Mouse (Mus musculus) embryonic facial prominence, embryonic 10.5 days (tissue): ENCODE data around the gene Phc2. TPM values are rescaled to one million over a fixed set of nuclear protein-coding genes. Genes with fewer than 3 reads are reported as not detected.
"Not testable (repeated sequence)": the region's sequence is repeated elsewhere in the genome, so short reads cannot be mapped to it uniquely, and the experiment has no call there.

ENCODE experiments used
- DNase-seq: peaks from one replicate; pipeline ENCODE4 v3.0.0-alpha.2; 2017; ENCODE audit warnings: low spot score
- H3K27ac ChIP-seq: fragments of 300-500 bp; sonication (generic); replicated peaks from 2 replicates; pipeline ENCODE4 v1.5.1; 2016; ENCODE audit warnings: mild to moderate bottlenecking
- H3K27me3 ChIP-seq: fragments of 300-500 bp; sonication (generic); replicated peaks from 2 replicates; pipeline ENCODE4 v1.6.1; 2016; ENCODE audit warnings: low read depth, mild to moderate bottlenecking; ENCODE audit not compliant: poor library complexity, severe bottlenecking
- H3K36me3 ChIP-seq: fragments of 300-500 bp; sonication (generic); replicated peaks from 2 replicates; pipeline ENCODE4 v1.6.1; 2016; ENCODE audit warnings: mild to moderate bottlenecking, moderate library complexity
- H3K4me1 ChIP-seq: fragments of 300-500 bp; sonication (generic); 2 replicates; pipeline ENCODE4 v1.6.1; 2016
- H3K4me3 ChIP-seq: fragments of 300-500 bp; sonication (generic); 2 replicates; pipeline ENCODE4 v1.5.1; 2016; ENCODE audit warnings: mild to moderate bottlenecking, moderate library complexity
- H3K9me3 ChIP-seq: fragments of 300-500 bp; sonication (generic); 2 replicates; pipeline ENCODE4 v1.6.1; 2016; ENCODE audit warnings: mild to moderate bottlenecking
- WGBS: fragments of 180-500 bp; shearing (Covaris S2); methylation state at CpG from one replicate; pipeline ENCODE4 v1.1.7; 2016; 5-methylcytosine and 5-hydroxymethylcytosine counted together
- polyA plus RNA-seq: library from polyadenylated mRNA; unstranded; fragments of >200 nt; fragmentation: Nextera tagmentation; extraction: Ambion mirVana; gene quantifications from 2 replicates; pipeline ENCODE4 v1.2.1, GENCODE M21; 2016

Phc2 gene
- polyA plus RNA-seq: 69.5 and 84.4 TPM in 2 replicates

DNA sequence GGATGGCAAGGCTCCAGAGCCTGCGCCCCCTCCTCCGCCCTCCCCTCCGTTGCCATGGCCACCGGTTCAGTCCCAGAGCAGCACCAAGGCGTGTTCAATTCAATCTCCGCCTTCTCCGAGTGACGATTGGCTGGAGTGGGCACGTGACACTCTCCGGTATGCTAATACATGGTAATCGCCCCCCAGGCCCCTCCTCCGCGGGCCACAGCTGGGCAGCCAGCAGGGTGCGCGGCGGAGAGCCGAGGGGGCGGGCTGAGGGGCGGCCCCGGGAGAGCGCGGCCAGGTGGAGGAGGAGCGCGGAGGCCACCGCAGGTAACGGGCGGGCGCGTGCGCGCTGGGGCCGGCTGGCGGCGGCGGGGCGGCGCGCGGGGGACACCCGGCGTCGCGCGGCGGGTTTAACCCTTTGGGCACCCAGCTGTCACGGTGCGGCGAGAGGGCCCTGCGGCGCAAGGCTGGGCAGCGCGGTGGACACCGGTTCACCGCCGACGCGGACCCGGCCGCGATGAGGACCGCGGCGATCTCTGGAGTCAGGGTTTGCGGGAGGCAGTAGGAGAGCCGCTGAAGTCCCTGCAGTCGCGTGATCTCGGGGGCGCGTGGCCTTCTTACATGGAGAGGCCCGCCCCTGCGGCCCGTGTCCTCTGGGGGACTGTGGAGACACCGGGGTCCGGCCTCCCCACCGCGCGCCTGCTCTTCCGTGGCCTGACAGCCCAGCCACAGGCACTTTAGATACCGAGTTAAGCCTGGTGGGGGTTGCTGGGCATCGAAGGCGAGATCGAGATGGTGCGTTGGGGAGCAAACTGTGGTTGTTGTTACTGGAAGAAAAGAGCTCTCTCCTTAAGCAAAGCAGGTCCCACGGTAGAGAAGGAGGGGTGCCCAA is at the start of gene Phc2:
Gene Phc2 (plus strand): TSS at position 198 of the 877 bp plus-strand sequence.
- no peaks in the 10 kb centered on the region for H3K36me3 ChIP-seq
- WGBS: under 1% methylated on average over 85 of the region's 85 CpGs
- peak within 1 kb of the TSS; percentile 82 for H3K27ac ChIP-seq
- no peaks in the 10 kb centered on the region for H3K9me3 ChIP-seq
- H3K4me1 ChIP-seq: peaks cover 58% of the 10 kb centered on the region
- peak within 1 kb of the TSS; percentile 78 for H3K4me3 ChIP-seq
- peaks cover 31% of the 10 kb centered on the region for H3K27me3 ChIP-seq
- DNase-seq: peak; percentile 98

DNA sequence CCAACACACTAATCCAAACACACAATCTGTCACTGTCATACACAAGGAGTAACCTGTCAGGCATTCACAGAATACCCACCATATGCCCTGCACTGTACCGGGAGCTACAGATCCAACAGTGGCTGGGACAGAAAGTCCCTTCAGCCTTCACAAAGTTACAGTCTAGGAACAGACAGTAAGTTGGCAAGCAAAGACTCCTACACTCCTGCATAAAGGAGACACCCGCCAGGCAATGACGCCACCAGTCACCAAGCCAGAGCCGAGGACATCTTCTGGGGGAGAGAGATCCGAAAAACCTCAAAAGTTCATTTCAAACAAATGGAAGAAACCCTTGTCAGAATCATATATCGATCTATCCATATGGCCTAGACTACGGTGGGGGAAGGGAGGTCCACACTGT is 47.9 kb upstream of the Phc2 start:
- Histone ChIP-seq H3K36me3 (peaks cover 50% of the 10 kb centered on the region), H3K27ac (no peak overlapping the region), H3K27me3 (no peaks in the 10 kb centered on the region), H3K4me3 (no peak overlapping the region), H3K4me1 (peaks cover 19% of the 10 kb centered on the region), H3K9me3 (no peaks in the 10 kb centered on the region)
- WGBS: 96% methylated on average over 7 of the region's 7 CpGs
- no peak for DNase-seq

DNA sequence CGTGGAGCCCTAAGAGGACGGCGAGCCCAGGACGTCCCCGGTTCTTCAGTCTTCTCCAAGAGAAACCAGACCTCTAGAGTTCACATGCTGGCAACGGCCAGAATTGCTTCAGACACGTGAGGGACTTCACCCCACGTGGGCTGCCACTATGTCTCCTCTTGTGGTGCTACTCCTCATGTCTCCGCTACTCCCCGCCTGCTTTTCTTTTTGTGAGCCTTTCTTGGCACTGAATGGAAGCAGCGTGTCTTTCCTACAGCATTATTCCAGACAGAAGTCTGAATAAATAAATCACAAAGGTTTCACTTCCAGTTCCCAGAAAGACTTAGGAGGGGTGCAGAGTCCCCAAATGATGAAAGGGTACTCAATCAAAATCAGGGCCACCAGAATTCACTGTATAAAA is 46.8 kb upstream of the Phc2 start:
- DNase-seq: no peak
- WGBS: 90% methylated on average over 11 of the region's 11 CpGs
- Histone ChIP-seq H3K27me3 (no peaks in the 10 kb centered on the region), H3K4me1 (peaks cover 19% of the 10 kb centered on the region), H3K4me3 (no peak overlapping the region), H3K36me3 (peaks cover 40% of the 10 kb centered on the region), H3K9me3 (no peaks in the 10 kb centered on the region), H3K27ac (no peak overlapping the region)

DNA sequence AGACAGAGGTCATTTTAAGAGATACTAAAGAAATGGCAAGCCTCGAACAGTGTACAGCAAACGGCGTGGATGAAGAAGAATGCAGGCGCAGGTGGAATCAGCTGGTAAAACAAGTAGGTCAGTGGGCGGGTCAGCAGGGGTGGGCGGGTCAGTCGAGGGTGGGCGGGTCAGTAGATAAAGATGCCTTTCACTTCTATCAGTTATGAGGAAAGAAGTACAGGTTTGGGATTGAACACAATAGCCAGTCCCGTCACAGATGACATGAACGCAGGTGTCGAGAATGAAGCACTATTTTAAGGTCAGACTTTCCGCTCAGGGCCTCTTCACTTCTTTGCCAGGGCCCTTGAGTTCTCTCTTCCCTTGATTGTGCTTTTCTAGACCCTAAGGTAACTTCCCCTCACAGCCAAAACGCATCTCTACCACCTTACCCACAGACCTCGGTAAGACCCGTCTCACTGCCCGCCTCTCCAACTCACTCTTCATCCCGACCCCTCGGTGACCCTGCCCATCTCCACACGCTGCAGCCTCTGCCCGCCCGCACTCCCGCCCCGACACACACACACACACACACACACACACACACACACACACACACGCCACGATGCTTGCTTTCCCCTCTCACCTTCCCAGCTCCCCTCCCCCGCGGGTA is 45.1 kb upstream of the Phc2 start:
- DNase-seq: peak; percentile 23
- Histone ChIP-seq H3K4me3 (peak overlapping the region; percentile 82), H3K36me3 (peaks cover 22% of the 10 kb centered on the region), H3K4me1 (peaks cover 15% of the 10 kb centered on the region), H3K27me3 (0 out of 2 replicates have a peak, but pooled peaks cover 1% of the 10 kb centered on the region), H3K9me3 (no peaks in the 10 kb centered on the region), H3K27ac (peak overlapping the region; percentile 87)
- 11% methylated on average over 27 of the region's 27 CpGs for WGBS

DNA sequence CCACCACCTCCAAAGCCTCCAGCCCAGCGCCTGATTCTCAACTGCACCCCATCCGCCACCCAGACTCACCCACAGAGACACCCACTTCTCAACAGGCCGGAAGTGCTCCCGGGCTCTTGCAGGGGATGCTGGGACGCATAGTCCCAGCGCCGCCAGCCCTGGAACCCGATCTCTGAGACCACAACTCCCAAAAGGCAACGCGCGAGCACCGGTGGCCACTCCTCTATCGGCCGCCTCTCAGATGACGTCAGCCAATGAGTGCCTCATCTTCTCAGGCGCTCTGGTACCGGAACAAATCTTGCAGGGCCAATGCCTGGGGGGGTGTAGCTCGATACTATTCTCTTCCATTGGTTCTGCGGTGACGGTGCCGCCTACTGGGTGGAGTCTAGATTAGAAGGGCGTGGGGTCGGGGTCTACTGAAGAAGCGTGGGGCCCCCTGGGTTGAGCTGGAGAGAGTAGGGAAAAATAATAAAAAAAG is 44.5 kb upstream of the Phc2 start, which contains the start of gene Zscan20:
Gene Zscan20 (minus strand): TSS at position 174 of the 478 bp plus-strand sequence.
- DNase-seq: peak; percentile 98
- Histone ChIP-seq H3K27me3 (0 out of 2 replicates have a peak, but pooled peaks cover 4% of the 10 kb centered on the region), H3K4me1 (peaks cover 14% of the 10 kb centered on the region), H3K36me3 (peaks cover 17% of the 10 kb centered on the region), H3K9me3 (no peaks in the 10 kb centered on the region), H3K27ac (peak within 1 kb of the TSS; percentile 87), H3K4me3 (peak within 1 kb of the TSS; percentile 82)
- WGBS: under 1% methylated on average over 24 of the region's 24 CpGs

DNA sequence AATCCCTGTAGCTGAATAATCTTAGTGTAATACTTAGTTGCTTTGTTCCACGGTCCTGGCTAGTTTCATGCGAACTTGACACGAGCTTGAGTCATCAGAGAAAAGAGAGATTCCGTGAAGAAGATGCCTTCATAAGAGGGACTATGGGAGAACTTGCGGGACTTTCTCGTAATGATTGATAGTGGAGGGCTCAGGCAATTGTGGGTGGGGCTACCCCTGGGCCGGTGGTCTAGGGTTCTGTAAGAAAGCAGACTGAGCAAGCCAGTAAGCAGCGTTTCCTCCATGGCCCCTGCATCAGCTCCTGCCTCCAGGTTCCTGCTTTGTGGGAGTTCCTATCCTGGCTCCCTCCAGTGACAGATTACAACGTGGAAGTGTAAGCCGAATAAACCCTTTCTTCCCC is 43.8 kb upstream of the Phc2 start:
- H3K27ac ChIP-seq: peak overlapping the region; percentile 87
- WGBS: 36% methylated on average over 10 of the region's 10 CpGs
- H3K4me3 ChIP-seq: peak overlapping the region; percentile 82
- peaks cover 9% of the 10 kb centered on the region; the same call in 1 of the 2 replicates for H3K27me3 ChIP-seq
- DNase-seq: no peak
- H3K4me1 ChIP-seq: peaks cover 14% of the 10 kb centered on the region
- no peaks in the 10 kb centered on the region for H3K9me3 ChIP-seq
- peaks cover 13% of the 10 kb centered on the region for H3K36me3 ChIP-seq

DNA sequence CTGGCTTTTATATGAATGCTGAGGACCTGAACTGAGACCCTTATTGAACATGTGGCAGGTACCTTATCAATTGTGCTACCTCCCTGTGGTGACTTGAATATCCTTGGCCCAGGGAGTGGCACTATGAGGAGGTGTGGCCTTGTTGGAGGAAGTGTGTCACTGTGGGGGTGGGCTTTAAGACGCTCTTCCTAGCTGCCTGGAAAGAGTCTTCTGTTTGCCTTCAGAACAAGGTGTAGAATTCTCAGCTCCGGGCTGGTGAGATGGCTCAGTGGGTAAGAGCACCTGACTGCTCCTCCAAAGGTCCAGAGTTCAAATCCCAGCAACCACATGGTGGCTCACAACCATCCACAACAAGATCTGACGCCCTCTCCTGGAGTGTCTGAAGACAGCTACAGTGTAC is 42.8 kb upstream of the Phc2 start:
- not testable (repeated sequence) for H3K9me3 ChIP-seq, DNase-seq, H3K27ac ChIP-seq, H3K4me3 ChIP-seq
- Histone ChIP-seq H3K4me1 (peaks cover 14% of the 10 kb centered on the region), H3K27me3 (peaks cover 19% of the 10 kb centered on the region), H3K36me3 (peaks cover 12% of the 10 kb centered on the region)
- 82% methylated on average over 3 of the region's 3 CpGs for WGBS

DNA sequence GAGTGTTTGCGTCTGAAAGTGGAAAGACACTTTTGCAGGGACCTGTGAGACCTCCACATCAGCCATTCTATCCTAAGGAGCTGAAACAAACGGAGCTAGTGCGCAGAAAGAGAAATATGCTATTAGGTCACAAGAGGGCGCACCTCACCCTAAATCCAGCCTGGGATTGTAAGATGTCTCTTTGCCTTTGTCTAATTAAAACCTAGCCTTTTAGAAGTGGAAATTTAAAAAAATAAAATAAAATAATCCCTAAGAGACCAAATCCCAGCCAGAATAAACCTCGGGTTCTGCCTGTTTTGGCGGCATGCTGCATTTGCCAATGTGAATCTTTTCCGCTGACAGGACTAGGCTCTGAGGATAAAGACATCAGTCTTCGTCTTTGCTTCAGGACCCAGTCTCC is 41.2 kb upstream of the Phc2 start:
- Histone ChIP-seq H3K27ac (no peak overlapping the region), H3K36me3 (peaks cover 2% of the 10 kb centered on the region; the same call in 1 of the 2 replicates), H3K27me3 (peaks cover 35% of the 10 kb centered on the region), H3K9me3 (no peaks in the 10 kb centered on the region), H3K4me3 (no peak overlapping the region), H3K4me1 (peaks cover 29% of the 10 kb centered on the region)
- peak; percentile 69 for DNase-seq
- 25% methylated on average over 8 of the region's 8 CpGs for WGBS

DNA sequence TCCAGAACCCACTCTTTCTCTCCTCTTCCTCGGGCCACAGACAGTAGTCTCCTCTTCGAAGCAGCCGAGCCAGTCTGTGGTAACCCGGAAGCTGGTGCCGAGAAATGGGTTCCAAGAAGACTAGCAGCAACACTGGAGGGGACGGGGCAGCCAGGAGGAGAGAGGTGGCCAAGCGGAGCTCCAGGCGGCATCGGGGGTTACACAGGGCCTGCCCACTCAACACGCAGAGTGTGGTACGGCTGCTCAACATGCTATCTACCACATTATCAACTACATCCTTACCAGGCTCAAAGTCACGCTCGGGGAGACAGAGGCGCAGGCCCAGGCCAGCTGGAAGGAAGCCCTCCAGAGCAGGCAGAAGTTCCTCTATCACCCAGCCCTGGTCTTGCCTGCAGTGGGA is 38.7 kb upstream of the Phc2 start:
- Histone ChIP-seq H3K36me3 (no peaks in the 10 kb centered on the region), H3K4me3 (no peak overlapping the region), H3K27me3 (peaks cover 36% of the 10 kb centered on the region), H3K27ac (no peak overlapping the region), H3K4me1 (peaks cover 34% of the 10 kb centered on the region), H3K9me3 (no peaks in the 10 kb centered on the region)
- no peak for DNase-seq
- WGBS: 90% methylated on average over 14 of the region's 14 CpGs

DNA sequence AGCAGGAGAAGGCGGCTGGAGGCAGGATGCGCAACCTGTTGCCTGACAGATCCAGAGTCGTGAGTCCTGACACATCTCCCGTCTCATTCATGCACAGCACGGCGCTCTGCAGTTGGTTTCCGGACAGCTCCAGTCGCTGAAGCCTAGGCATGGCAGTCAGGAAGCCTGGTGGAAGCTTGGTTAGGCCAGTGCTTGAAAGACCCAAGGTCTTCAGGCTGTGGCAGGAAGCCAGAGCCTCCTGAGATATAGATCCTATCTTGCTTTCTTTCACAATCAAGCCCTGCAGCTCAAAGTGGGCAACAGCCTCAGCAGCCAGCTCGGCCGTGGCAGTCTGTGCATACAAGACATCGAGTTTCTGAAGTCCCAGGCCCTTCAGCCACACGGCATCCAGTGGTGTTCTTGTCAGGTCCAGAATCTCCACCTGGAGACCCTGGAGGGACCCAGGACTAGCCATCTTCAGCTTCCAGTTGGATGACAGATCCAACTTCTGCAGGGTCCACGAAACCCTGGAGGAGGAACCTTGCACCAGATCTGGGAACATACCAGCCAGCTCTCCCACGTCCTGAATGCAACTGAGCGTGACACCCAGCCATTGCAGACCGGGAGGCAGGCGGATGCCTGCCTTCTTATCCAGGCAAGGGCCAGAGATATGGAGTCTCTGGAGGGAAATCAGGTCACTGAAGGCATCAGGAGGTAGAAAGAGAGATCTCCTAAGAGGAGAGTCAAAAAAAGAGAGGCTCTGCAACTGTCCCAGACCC is 37.0 kb upstream of the Phc2 start:
- Histone ChIP-seq H3K4me3 (no peak overlapping the region), H3K27me3 (peaks cover 36% of the 10 kb centered on the region), H3K4me1 (peaks cover 32% of the 10 kb centered on the region), H3K27ac (0 out of 2 replicates have a peak overlapping the region, but pooled peaks have one; percentile 3), H3K36me3 (no peaks in the 10 kb centered on the region), H3K9me3 (no peaks in the 10 kb centered on the region)
- DNase-seq: no peak
- WGBS: 78% methylated on average over 17 of the region's 17 CpGs

DNA sequence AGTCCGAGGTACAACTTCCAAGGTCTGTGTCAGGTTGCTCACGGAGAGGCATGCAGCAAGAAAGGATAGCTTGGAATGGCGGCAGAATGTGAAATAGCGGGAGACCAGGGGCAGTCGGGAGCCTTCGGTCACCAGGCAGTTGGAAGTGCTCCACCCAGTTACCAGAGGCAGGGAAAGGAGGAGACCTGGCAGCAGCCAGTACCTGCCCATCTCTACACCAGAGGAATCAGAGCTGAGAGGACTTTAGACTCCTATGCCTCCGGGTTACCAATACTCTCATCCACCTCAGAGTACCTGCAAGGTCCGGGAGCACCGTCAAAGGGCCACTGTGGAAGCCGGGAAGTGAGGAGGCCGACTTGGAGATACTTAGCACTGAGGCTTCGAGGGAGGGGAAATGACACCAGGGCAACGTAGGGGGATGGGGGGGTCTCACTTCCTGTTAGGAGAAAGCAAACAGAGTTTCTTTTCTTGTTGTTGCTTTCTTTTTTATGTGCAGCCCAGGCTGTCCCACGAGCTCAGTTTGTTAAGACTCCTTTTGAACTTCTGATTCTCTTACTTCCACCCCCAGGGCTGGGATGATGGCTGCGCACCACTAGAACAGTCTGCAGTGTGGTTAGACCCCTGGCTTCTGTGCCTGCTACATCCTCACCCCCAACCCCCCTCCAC is 36.1 kb upstream of the Phc2 start, which contains the start of gene Tlr12:
Gene Tlr12 (minus strand): TSS at position 374 of the 666 bp plus-strand sequence.
- no peaks in the 10 kb centered on the region for H3K9me3 ChIP-seq
- peak within 1 kb of the TSS; percentile 59 for H3K27ac ChIP-seq
- peaks cover 32% of the 10 kb centered on the region for H3K4me1 ChIP-seq
- peaks cover 36% of the 10 kb centered on the region for H3K27me3 ChIP-seq
- H3K36me3 ChIP-seq: no peaks in the 10 kb centered on the region
- DNase-seq: no peak
- 58% methylated on average over 15 of the region's 15 CpGs for WGBS
- H3K4me3 ChIP-seq: no peak within 1 kb of the TSS
